Mouse (Mus musculus): ENCODE data around the gene Poc1a.

The Poc1a gene

DNA sequence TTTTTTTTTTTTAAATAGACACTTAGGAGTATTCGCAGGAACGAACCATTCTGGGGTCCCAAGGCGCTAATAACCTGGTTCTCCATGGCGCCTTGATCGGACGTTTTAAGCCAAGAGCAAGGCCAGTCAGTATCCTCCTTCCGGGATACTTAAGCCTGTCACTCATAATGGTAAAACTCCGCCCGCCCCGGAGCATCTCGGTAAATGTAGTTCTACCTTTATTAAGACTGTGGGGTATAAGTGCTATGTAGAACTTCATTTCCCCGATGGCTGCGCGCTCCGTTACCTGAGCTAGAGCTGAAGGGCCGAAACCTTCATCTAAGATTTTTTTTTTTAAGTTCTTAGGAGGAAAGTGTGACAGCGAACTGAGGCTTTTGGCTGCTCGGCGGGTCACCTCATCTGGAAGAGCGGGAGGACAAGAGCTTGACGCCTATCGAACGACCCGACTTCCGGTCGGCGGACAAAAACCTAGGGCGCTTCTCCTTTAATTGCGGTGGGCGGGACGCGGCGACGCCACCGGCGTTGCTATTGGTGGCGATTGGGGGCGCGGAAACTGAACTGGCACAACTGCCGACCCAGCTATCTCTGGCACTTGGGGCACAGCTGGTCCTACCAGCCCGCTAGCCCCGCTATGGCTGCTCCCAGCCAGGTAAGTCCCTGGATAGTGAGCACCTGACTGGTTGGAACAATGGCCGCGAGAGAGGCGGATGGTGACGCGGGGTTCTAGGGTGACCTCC, at the start of gene Poc1a:
Gene Poc1a (plus strand): TSS at position 254 of the 737 bp plus-strand sequence.
- peak; percentile 88 for DNase-seq

DNA sequence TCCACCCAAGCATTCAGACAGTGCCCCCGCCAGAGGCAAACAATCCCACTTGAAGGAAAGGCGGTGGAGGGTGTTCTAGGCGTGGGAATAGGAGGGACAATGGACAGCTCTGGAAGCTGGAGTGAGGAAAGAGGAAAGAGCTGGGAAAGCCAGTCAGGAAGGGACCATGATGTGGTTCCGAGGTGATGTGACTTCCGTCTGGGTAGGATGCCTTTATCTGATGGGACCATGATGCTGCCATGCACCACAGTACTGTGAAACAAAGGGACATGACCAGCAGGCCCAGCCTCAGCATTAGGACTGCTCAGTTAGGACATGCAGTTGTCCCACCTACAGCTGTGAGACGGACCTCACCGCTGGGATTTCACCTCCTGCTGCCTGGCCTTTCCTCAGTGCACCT, 49.6 kb upstream of the Poc1a start:
- DNase-seq: no peak

DNA sequence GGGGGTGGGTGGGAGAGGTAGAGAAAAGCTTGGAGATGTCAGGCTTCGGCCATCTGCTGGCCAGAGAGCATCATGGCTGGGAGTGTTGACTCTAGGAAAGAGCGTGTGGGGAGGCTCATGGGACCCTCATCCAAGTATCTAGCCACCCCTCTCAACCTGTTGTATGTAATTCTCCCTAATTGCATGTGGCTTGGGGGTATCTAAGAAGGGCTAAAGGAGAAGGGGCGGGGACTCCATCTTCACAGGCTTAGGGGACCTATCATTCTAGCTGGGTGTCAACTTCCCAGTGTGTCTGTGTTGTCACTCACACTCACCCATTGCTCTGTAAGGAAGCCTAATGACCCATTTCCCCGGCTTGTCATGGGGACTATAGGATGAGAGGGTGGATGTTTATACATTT, 49.0 kb upstream of the Poc1a start:
- DNase-seq: no peak

DNA sequence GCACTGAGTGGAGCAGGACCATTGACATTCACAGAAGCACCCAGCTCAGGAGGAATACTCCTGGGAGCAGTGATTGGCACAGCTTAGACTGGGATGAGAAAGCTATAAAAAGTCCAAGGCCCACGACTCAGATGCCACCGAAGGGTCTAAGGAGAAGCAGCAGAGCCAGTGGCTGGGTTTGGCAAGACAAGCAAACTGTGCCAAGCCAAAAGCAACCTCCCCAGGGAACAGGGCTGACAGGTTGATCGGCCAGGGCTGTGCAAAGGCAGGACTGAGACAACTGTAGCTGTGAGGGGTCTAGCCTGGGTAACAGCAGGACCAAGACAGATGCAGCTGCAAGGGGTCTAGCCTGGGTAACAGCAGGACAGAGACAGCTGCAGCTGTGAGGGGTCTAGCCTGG, 47.9 kb upstream of the Poc1a start:
- DNase-seq: no peak

DNA sequence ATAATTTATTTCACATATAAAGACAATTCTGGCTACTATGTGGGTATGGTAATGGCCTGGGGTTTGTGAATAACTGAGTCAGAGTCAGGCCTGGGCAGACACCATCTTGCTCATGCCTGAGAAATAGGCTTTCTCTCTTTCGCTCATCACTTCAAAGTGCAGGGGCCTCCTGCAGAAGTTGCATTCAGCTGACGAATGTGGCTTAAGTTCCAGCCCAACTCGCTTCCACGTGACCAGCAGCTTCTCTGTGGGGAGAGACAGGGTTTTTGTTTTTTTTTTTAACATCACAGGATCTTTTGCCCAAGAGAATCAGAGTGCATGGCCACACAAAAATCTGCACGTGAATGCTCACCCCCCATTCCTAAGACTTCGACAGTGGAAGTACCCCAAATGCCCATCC, 46.9 kb upstream of the Poc1a start:
- DNase-seq: no peak

DNA sequence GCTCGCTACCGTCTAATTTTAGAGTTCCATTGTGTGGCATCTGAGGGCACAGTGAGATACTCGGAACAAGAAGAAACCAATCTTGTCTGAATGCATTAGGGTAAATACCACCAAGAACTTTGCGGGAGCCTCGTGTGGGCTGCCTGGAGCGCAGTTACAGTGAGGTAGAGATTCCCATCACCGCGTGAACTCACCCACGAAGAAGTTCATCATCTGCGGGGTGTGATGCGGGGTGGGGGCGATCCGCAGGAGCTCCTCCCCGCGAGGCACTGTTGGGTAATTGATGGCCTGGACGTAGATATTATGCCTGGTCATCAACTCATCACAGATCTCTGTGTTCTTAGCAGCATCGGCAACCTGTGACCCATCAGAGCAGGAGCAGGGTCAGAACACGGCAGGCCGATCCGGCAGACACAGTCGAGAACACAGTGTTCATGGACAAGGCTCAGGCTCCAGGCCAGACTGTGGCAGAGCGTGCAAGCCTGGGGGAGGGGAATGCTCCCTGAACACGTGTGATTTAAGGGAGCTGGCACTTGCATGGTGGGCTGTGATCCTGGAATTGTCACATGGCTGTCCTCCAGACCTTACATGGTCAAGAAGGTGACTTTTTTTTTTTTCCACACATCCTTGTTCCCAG, 45.5 kb upstream of the Poc1a start:
- DNase-seq: no peak

DNA sequence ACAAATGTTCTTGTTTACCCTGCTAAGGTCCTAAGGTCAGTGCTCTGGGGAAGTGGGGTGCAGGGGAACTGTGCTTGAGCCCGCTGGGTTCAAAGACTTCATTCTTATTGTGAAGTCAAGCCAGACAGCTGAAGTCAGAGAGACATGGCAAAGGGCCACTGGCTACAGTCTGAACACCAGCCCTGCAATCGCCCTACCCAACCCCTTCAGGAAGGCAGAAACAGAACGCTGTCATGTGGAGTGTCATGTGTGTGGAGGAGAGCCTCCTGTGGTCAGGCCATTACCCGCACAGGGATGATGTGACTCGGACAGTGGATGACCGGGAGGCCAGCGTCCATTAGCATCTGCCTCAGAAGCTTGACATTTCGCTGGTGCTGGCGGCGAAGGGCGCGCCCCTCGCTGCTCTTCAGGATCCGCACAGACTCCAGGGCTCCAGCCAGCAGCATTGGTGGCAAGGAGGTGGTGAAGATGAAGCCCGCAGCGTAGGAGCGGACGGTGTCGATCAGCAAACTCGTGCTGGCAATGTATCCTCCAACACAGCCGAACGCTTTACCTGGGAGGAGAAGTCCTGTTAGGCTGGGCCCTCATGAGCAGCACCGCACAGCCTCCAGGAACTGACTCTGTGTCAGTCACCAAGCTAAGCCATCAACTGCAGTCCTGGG, 44.6 kb upstream of the Poc1a start:
- no peak for DNase-seq

DNA sequence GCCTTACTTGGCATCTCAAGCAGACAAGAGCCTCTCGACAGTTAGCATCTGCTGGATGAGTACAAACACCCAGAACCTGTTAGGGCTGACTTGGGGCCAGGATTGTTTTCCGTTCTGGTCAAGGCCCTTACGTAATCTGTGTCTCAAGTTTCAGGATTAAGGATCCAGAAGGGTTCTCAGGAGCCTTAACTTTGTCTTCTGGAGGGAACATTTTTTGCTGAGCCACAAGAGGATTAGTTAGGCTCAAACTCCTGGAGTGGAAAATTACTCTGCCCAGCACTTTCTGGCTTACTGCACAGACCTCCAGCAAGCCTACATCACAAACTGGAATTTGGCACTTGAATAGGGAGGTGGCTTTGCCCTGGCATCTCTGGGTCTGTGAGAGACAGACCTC, 44.0 kb upstream of the Poc1a start:
- DNase-seq: no peak

DNA sequence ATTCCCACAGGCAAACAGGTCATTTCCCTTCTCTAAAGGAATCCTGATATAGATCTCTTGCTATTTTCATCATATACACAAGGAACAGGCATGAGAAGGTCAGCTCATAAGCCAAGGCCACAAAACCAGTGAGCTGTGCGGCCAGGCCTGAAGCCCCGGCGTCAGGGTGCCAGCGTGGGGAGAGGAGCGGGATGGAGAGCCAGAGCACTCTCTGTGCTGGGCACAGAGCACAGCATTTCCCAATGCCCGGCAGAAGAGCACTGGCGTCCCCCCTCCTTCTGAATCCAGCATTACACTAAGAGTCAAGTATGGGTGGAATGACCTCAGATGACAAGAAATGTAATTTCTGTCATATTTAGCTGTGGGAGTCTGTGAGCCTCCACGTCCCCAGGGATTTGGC, 43.5 kb upstream of the Poc1a start:
- DNase-seq: no peak

DNA sequence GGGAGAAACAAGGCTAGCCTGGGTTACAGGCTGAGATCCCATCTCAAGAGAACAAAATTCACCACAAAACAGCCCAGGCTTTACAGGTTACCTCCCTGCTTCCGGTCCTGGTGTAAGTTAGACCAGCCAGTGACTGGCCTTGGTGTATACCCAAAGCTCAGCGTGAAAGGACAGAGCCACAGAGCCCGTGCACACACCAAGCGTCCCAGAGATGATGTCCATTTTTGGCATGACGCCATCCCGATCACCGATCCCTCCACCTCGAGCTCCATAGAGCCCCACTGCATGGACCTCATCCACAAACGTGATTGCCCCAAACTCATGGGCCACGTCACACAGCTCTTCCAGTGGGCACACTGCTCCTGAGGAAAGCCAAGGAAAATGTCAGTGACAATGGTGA, 43.0 kb upstream of the Poc1a start:
- no peak for DNase-seq

DNA sequence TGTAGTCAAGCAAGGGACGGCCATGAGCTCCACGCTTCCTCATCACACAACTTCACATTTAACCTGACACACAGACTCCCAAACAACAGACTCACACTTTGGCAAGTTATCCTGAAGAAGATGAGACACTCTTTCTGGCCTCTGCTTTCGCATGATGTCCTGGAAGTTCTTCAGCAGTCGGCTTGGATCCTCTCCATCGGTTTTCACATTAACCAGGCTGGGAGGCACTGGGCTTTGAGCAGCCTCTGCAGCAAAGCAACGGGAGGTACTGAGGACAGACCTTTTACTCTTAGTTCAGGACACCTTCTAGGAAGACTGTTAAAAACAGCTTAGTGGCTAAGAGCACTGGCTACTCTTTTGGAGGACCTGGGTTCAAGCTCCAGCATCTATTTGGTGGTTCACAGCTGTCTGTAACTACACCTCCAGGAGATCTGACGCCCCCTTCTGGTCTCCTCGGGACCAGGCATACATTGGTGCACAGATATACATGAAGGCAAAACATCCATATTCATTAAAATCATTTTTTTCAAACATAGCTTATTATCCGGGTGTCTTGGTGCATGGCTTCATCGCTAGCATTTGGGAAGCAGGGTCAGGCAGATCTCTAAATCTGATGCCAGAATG, 39.2 kb upstream of the Poc1a start:
- no peak for DNase-seq

DNA sequence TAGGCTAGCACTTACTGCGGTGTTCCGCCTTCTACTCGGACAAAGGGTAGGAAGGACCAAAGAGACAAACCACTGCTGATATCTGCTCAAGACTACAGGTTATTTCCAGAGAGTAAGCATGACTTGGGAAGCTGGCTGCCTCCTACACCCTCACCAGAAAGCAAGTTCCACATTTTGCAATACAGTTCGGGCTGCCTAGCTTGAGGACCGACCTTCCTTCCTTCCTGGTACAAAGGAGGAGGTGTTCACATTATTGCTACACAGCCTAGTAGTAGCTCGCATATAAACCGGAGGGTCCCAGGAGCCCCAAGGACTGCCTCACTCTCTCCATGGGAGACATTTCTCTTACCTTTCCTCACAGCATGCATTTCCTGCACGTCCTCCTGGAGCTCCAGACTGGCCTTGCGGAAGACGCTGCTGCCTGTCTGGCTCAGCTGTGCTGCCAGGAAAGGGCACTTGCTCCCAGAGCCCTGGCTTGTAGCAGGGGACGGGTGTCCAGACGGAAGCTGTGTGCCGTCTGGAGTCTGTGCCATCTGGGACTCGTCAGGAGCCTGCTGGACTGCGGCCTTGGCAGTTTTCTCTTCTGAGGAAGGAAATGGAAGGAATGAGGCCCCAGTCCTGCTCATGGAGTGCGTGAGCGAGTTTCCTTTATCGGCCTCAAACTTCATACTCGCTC, 37.9 kb upstream of the Poc1a start:
- no peak for DNase-seq

DNA sequence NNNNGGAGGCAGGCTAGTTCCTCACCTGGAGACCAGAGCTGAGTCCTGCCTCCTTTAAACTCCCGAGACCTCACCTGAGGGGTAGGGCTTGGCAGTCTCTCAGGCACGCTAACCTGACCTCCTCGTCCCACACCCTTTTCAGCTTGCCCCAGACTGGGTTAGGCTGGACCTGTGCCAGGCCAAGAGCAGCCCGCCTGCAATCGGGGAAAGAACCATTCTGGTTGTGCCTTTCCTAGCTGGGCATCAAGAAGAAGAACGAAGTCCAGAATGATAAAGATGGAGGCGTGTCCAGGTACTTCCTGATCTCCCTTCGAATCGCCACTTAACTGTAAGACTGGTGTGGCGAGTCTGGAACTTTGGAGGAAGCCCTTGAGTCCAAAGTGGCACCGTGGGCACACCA, 31.3 kb upstream of the Poc1a start:
- no peak for DNase-seq

DNA sequence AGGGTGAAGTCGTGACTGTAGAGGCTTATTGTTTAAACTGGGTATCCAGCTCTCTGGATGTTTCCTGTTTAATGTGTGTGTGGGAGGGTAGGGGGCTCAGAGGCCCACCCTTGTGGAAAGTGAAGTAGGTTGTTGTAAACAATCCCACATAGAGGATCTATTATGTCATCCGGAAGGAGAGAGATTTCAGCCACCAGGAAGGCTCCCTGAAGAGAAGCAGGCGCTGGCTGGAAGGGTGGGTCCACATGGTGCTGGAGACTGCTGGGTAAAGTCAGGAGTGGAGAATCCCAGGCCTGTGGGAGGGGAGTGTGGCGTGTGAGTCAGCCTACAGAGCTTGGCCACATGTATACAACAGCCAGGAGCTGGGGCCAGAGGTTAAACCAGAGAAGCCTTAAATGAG, 30.6 kb upstream of the Poc1a start:
- no peak for DNase-seq

DNA sequence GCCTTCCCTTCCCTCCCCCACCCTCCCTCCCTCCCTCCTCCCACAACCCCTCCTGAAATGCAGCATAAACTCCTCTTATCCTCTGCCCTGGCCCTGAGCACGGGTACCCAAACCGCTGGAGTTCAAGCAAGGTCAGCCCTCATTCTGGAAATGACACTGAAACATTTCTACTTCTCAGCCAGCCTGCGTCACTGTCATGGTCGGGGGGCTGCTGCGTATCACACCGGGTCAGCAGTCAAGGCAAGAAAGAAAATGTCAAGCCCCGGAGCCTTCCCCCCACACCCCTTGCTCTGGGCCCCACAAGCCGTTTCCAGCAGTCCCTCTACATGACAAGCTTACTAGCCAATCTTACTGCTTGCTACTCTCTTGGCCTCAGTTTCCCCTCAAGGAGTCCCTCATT, 29.8 kb upstream of the Poc1a start:
- DNase-seq: no peak

DNA sequence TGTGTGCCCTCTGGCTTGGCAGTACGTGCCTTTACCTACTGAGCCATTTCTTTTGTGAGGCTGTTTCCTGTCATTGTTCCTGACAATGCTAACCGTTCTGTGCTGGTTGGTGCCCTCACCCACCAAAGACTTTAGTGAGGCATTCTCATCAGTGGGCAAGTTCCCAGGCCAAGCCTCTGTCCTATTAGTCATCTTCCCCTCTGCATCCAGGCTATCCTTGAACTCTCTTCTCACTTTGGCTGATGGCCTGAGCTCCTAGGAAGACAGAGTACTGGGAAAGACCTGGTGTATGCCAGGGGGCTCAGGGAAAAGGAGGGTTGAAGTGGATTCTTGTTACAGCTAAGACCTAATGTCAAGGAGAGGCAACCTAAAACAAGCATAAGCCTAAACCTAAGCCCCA, 26.9 kb upstream of the Poc1a start:
- DNase-seq: no peak

DNA sequence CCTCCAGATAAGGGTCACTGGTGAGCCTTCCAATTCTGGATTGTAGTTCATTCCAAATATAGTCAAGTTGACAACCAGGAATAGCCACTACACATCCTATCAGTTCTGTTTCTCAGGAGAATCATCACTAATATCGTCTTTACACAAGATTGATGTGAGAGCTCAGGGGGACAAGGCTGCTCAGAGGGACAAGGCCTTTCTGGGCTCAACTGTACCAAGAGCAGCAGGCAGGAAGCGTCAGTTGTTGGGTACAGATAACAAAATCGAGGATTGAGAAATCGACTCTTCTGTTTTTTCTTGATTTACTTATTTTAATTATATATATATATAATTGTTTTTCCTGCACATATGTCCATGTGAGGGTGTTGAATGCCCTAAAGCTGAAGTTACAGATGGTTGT, 22.4 kb upstream of the Poc1a start:
- DNase-seq: no peak

DNA sequence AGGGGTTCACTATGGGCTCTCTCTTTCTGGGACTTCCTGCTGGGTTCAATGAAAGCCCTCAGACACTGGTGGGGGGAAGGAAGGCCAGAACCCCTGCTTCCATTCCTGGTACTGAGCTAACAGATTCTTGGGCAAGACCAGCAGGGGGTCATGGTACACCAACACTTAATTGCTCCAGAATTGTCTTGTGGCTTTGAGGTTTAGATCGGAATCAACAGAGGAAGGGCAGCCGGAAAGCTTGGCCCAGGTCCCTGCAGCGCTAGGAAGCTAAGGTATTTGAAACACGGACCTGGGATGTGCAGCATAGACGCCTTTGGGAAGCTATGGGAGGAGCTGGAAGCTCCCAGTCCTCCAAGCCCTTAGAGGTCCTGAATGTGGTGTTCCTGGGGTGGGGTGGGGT, 21.9 kb upstream of the Poc1a start:
- no peak for DNase-seq

DNA sequence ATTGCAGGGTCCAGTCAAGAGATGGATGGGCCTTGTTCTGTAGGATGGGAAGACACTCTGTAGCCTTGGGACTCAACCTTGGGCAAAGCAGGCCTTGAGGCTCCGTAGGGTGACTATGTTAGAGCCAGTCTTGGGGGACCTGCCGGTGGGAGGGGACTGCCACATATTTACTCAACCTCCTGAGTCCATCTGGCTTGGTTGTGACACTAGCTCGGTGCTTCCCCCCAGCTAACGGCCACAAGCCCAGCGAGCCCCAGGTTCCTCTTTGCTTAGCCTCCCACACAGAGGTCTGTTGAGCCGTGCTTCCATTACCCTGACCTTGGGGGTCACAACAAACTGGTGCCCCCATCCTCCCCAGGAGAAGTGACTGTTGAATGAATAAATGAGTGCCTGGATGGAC, 19.8 kb upstream of the Poc1a start:
- DNase-seq: no peak

DNA sequence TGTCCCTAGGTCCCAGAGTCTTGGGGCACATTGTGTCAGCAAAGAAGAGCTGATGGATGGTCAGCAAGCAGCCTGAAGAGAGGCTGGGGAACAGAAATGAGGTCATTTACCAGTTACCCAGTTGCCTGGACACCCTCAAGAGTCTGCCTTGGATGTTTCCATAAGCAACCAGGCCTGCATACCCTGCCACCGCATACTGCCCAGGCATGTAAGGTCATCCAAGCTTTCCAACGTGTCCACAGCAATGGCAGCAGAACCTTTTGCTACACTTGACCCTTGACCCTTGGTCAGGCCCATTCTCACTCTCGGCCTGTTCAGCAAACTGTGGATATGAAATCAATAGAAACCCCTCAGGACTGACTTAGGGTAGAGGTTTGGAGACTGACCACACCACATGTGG, 19.4 kb upstream of the Poc1a start:
- no peak for DNase-seq

DNA sequence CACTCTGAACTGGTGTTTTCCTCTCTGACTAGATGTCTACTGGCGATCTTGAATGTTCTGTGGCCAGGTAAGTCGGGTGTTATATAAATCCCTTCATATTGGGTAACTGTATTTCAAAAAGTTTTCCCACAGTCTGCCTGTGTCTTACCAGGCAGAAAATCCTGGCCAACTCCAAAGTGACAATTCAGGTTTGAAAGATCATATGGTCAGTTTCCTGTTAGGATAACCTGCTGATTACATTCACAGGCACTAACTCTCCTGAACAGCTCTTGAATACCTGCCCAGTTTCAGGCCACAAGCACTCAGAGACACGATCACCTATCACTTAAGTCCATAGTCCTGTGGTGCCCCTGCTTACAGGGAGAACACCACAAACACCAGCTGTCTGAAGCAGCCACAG, 18.8 kb upstream of the Poc1a start:
- no peak for DNase-seq

DNA sequence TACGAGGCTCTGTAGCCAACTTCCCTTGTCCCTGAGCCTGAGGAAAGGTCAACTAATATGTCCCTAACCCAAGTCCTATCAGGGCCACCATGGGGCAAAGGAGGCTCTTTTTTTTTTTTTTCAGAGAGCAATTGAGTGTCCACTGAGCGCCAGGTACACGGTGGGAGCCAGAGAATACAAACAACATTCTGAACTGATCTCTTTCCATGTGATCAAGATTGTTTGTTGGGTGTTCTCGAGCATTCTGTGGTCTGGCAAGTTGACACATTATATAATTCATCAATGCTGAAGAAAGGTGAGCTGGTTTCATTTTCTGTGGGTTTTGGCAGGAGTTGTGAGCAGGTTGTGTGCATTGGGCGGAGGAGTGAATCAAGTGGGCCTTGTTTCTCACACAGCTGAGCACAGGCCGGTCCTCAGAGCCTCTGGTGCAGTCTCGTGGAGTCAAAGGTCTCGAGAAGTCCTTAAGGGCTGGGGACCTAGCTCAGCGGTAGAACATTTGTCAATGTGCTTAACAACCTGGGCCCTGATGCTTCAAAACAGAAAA, 17.4 kb upstream of the Poc1a start:
- DNase-seq: no peak

Measured in right cerebral cortex, postnatal 25 days (tissue).